Comparison of ENCODE assay signal across 10 mouse cellular contexts in the genomic region with DNA sequence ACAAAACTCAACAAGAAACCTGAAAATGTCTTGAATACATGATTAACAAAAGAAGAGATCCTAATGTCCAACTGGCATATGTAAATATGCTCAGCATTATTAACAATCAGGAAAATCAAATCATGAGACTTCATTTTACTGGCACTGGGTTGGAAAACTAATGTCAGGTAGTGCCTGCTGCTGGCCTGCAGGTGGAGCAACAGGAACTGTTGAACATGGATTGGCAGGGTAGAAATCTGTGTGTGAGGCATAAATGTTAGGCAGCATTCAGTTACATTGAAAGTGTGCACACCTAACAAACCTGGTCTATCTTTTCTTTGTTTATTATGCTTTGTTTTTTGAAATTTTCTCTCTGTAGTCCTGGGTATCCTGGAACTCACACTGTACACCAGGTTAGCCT. TPM values are rescaled to one million over a fixed set of nuclear protein-coding genes. Genes with fewer than 3 reads are reported as not detected.
DNase-seq lines count a peak whose midpoint lies in the region; ATAC-seq and TF ChIP-seq lines count a peak whose summit lies in the region.
"Had no signal": no experiment of that assay in that cellular context is flagged by ENCODE, and none has a peak within 500 bp of the region (broad histone marks: within the 10 kb centered on the region; RNA-seq: fewer than 3 reads in every experiment).

No protein-coding gene starts in this region.

- peak; percentile 57 for TF ChIP-seq CTCF in left cerebral cortex, adult 2 months (IDR thresholded peaks at IDR 0.05)

- H3K27ac ChIP-seq in left cerebral cortex, adult 2 months = no peak overlapping the region

- no peak overlapping the region for H3K4me3 ChIP-seq in left cerebral cortex, adult 2 months

- peak; percentile 18 for DNase-seq in adrenal gland, postnatal 14 days
- DNase-seq in adrenal gland, adult 8-10 months = no peak
- DNase-seq in left cerebral cortex, adult 2 months (ENCODE audit: extremely low spot score in 1 of 2, low spot score in 2 of 2) = no peak
- no peak for DNase-seq in left cerebral cortex, postnatal 10 days (ENCODE audit: extremely low spot score in 1 of 2, low spot score in 2 of 2)
- peak; percentile 3 for DNase-seq in adipocyte (ENCODE audit: low spot score)
- DNase-seq in thymus, postnatal 36 days = no peak
- no peak for DNase-seq in gastrocnemius, postnatal 4 days (ENCODE audit: low spot score in 2 of 2)
- DNase-seq: layer of hippocampus, adult 9-11 months had no signal

- intact Hi-C loops in left cerebral cortex, adult 2 months (cut with DNase I) = loop anchor here (2.0 to 5.0 kb wide), 2 partner anchors 20 to 39 kb away; no protein-coding TSS in a partner anchor
- intact Hi-C loops in left cerebral cortex, postnatal 10 days (cut with DNase I) = no loop called here

- ATAC-seq in megakaryocyte progenitor cell, adult 5-6 weeks (replicated peaks; ENCODE audit: poor library complexity) = peak; percentile 74

RNA-seq across cellular contexts. Expression of a gene that starts 1.9 kb away (rescaled TPM):
- 7.3 and 7.4 TPM in 2 replicates for total RNA-seq in adrenal gland, postnatal 14 days (2021)
- total RNA-seq in adrenal gland, adult 8-10 months (2022) = 1 to 10 TPM; 1.0 to 9.8 (median 5.8) TPM
- total RNA-seq in left cerebral cortex, adult 2 months (2021) = 1 to 10 TPM; 2.8 to 7.7 TPM
- total RNA-seq in left cerebral cortex, postnatal 10 days (2021) = 10 to 100 TPM in 1 of 2 experiments, 1 to 10 TPM in 1; 6.8 to 20.8 TPM
- total RNA-seq in megakaryocyte progenitor cell, adult 5-6 weeks (2015) = 5.8 and 8.2 TPM in 2 replicates
- total RNA-seq in megakaryocyte progenitor cell, adult 5-6 weeks (2017) = 11.0 and 13.1 TPM in 2 replicates
- total RNA-seq in gastrocnemius, postnatal 4 days (2021) = 1 to 10 TPM; 1.5 to 5.1 TPM

RNA-seq across cellular contexts. Expression of a gene that starts 1.9 kb away (rescaled TPM):
- 0.75 TPM in 1 of 2 replicates, not detected in the other for total RNA-seq in adrenal gland, postnatal 14 days (2021)
- 1 to 10 TPM; 1.2 to 2.6 (median 2.2) TPM for total RNA-seq in adrenal gland, adult 8-10 months (2022)
- total RNA-seq in left cerebral cortex, adult 2 months (2021) = 1 to 10 TPM; 3.6 to 3.8 TPM
- 1 to 10 TPM; 3.1 to 4.3 TPM for total RNA-seq in left cerebral cortex, postnatal 10 days (2021)
- 5.6 and 6.3 TPM in 2 replicates for total RNA-seq in megakaryocyte progenitor cell, adult 5-6 weeks (2015)
- 24.7 TPM in 2 replicates for total RNA-seq in megakaryocyte progenitor cell, adult 5-6 weeks (2017)
- under 1 TPM in 1 of 2 experiments, not detected in 1; 0.78 TPM for total RNA-seq in gastrocnemius, postnatal 4 days (2021)
- total RNA-seq: heart, postnatal 25 days had no signal

RNA-seq across cellular contexts. Expression of a gene that starts 3.3 kb away (rescaled TPM):
- 14.5 and 16.8 TPM in 2 replicates for total RNA-seq in adrenal gland, postnatal 14 days (2021)
- 10 to 100 TPM; 14.3 to 23.8 (median 18.6) TPM for total RNA-seq in adrenal gland, adult 8-10 months (2022)
- 10 to 100 TPM in 1 of 2 experiments, 1 to 10 TPM in 1; 7.5 to 19.7 TPM for total RNA-seq in left cerebral cortex, adult 2 months (2021)
- 10 to 100 TPM; 25.1 to 47.4 TPM for total RNA-seq in left cerebral cortex, postnatal 10 days (2021)
- total RNA-seq in megakaryocyte progenitor cell, adult 5-6 weeks (2015) = 22.4 and 28.2 TPM in 2 replicates
- not detected in 2 replicates for total RNA-seq in megakaryocyte progenitor cell, adult 5-6 weeks (2017)
- total RNA-seq in gastrocnemius, postnatal 4 days (2021) = 10 to 100 TPM in 1 of 2 experiments, 1 to 10 TPM in 1; 5.6 to 22.0 TPM

RNA-seq across cellular contexts. Expression of a gene that starts 14.3 kb away (rescaled TPM):
- total RNA-seq in adrenal gland, postnatal 14 days (2021) = 10.5 and 13.3 TPM in 2 replicates
- 10 to 100 TPM; 16.7 to 29.0 (median 22.0) TPM for total RNA-seq in adrenal gland, adult 8-10 months (2022)
- 100 to 1,000 TPM; 258 to 272 TPM for total RNA-seq in left cerebral cortex, adult 2 months (2021)
- total RNA-seq in left cerebral cortex, postnatal 10 days (2021) = 100 to 1,000 TPM; 300 to 302 TPM
- total RNA-seq in megakaryocyte progenitor cell, adult 5-6 weeks (2015) = not detected in 2 replicates
- 0.14 and 0.25 TPM in 2 replicates for total RNA-seq in megakaryocyte progenitor cell, adult 5-6 weeks (2017)
- under 1 TPM; 0.22 to 0.39 TPM for total RNA-seq in gastrocnemius, postnatal 4 days (2021)
- total RNA-seq: heart, postnatal 25 days had no signal

RNA-seq across cellular contexts. Expression of a gene that starts 51.5 kb away (rescaled TPM):
- total RNA-seq in adrenal gland, postnatal 14 days (2021) = not detected in 2 replicates
- not detected for total RNA-seq in adrenal gland, adult 8-10 months (2022)
- total RNA-seq in left cerebral cortex, adult 2 months (2021) = not detected
- total RNA-seq in left cerebral cortex, postnatal 10 days (2021) = not detected
- total RNA-seq in megakaryocyte progenitor cell, adult 5-6 weeks (2015) = not detected in 2 replicates
- not detected in 2 replicates for total RNA-seq in megakaryocyte progenitor cell, adult 5-6 weeks (2017)
- not detected for total RNA-seq in gastrocnemius, postnatal 4 days (2021)
- total RNA-seq: heart, postnatal 25 days had no signal

Comparison
In these comparisons a context has a peak if more than half of its experiments do, and no peak if none do; other contexts are left out.
1. DNase-seq: peak in adrenal gland, postnatal 14 days (single experiment) and adipocyte (single experiment); none in adrenal gland, adult 8-10 months (single experiment), left cerebral cortex, adult 2 months (0 of 2), left cerebral cortex, postnatal 10 days (0 of 2), thymus, postnatal 36 days (0 of 2) and gastrocnemius, postnatal 4 days (0 of 2).